Mouse (Mus musculus) right cerebral cortex, postnatal 25 days (tissue): ENCODE results near the gene Stk4.

ENCODE experiments used
- DNase-seq: peaks from one replicate; pipeline ENCODE4 v3.0.0; 2022

The Stk4 gene

DNA sequence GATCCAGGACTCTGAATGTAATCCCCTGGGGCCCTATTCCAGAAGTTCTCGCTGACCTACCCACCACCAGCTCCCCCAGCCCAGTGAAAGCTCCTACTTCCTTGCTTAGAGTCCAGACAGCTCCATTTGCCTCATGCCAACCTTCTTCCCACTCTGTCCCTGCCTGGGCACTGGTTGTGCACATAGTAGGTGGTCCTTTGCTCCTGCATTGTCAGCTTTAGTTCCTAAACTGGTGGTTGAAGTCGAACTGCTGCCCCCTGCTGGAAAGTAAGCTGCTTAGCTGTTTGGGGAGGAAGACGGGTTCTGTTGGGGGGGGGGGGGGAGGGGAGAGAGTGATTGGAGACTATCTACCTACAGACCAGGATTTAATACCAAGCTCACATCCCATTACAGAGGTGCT lies 110.0 kb downstream of the Stk4 start:
- no peak for DNase-seq

DNA sequence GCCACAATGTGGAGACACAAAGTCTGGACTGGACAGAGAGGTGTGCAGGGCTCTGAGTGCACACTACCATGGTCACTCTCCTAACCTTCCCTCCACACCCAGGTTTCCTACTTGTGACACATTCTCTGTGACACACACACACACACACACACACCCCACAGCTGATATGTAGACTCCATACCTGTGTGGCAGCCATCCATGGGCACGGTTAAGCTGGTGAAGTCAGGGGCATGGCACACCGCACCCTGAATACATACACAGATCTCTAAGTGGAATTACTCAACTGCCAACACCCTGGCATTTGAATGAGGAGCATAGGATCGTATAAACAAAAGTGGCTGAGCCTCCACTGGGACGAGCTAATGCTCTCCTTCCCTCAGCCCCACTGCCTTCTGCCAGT lies 110.6 kb downstream of the Stk4 start:
- no peak for DNase-seq

DNA sequence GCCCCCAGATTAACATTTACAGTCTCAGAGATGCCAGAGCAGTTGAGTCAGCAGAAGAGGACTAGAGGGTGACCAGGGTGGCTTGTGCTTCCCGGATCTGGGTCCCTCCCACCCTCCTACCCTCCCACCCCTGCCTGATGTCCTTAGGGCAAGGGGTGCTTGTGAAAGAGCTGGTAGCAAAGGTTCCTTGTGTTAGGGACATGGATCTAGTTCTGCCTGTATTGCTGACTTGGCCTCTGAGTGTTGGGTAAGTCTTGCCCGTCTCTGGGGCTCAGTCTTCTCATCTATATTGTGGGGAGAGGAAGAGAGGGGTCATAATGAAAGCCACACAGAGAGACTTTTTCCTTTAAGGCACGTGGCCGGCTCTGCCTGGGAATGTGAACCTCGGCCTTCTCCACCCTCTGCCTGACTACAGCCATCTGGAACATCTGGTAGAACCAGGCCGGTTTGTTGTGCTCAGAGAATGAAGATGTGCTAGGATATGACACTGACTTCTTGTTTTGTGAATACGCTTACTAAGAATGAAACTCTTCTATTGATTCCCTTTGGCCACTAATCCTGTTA lies 112.7 kb downstream of the Stk4 start, which contains the start of gene Wfdc5:
Gene Wfdc5, minus strand, starts transcription at position 51 of the 564 bp plus-strand sequence.
- no peak for DNase-seq

DNA sequence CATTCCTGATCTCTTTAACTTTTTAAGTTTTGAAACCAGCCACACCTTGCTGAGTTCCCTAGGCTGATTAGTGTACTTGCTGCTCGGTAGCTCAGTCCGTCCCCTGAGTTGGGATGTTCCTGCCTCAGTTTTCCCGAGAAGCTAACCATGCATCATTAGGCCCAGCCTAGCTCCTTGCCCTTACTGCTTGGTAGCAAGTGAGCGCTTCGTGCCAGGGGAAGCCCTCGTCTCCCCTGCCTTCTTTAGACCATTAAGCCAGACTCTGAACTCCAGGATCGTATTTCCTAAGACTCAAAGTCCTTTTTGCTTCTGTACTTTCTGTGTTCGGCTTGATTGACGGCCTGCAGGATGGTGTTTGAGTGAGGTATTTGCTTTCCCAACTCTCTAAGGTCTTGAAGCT lies 113.2 kb downstream of the Stk4 start:
- DNase-seq, result no peak

DNA sequence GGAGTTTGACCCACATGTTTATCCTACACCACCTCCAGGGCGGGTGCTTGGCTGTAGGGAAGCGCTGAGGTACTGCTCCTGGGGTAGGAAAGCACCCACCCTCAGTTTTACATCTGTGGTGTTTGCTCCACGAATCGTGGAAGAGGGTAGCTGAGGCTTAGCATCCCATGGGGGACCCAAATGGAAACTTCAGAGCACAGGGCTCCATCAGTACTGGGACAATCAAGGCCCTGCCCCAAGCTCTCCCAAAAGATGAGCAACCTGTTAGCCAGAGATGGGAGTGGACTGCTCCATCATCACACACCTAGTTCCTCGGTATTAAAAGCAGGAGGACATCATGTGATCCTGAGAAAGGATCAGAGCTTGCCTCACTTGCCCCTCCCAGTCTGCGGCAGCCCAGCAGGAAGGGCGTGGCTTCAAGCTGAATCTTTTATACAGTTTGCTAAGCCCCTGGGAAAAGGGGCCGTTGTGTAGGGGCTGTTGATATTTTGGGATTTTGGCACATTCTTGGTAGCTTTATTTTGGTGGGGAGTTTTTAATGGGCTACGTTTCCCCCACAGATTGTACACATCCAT lies 114.1 kb downstream of the Stk4 start:
- no peak for DNase-seq

DNA sequence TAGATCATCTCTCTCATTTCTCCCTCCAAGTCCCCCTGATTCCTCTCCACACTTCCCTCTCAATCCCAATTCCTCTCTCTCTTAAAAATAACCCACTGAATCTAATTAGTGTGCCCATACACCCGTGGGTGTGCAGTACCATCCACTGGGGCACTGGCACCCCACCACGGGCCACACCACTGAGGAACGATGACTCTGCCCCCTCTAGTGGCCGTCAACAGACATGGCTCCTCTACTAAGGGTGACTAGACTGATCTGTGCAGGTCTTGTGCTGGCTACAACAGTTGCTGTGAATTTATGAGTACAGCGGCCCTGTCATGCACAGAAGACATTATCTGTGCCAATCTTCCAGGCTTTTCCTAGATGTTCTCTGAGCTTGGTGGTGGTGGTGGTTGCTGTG lies 118.6 kb downstream of the Stk4 start:
- no peak for DNase-seq

DNA sequence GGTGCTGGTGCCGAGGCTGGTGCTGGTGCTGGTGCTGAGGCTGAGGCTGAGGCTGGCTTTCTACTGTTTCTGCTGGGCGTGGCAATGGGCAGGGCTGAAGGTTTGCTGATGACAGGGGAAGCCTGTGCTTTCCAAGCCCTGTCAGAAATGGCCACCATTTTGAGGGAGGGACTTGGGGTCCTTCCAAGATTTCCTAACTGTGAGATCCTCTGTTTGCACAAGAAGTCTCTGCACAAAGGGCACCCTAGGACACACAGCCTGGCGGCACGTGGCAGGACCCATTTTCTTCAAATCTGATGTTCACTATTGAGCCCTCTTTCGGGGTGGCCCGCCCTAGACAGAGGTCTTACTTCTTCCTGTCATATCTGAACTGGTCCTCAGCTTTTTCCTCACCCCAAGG lies 120.5 kb downstream of the Stk4 start, which contains the start of gene Wfdc12:
Gene Wfdc12, minus strand, starts transcription at position 33 of the 400 bp plus-strand sequence.
- no peak for DNase-seq

DNA sequence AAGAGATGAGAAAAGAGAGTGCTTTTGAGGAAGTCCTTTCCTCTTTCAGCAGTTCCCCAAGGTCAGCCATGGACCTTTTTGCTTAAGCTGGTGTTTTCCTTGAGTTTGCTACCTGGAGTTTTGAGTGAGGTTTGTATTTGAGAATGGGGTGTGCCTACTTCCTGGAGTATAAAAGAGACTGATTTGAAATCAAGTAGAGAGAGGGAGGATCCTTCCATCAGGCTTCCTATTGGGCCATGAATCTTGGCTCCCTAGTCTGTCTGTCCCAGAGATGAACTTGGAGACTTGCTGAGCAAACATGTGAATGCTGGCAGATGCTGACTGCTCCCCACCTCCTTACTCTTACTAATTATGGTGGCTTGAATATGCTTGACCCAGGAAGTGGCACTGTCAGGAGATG lies 122.2 kb downstream of the Stk4 start:
- no peak for DNase-seq

DNA sequence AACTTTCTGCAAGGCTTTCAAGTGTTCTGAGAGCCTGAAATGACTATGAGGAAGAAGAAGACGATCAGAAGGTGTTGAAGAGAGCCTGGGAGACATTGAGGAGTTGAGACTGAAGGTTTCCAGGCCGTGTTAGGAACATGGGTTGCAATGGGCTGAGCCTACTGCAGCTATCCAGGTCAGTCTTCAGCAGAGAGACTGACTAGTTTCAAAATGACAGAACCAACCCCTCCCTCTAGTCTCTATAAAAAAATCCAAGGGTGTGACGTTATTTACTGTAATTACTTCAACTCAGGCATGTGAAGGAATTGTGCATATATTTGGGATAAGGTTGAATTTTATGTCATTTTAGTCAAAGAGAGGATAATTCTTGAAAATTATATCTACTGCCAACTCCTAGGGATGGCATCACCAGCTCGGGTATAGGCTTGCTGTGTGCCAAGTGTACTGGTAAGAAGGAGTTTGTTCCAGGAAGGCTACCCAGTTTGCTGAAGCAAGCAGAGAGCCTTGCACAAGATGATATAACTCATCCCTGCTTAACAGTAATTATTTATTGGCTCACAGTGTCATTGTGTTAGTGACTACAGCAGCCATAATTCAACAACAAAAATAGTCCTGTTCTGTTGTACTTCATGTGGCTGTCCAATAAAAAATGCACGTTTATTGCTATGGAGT lies 125.0 kb downstream of the Stk4 start:
- no peak for DNase-seq

DNA sequence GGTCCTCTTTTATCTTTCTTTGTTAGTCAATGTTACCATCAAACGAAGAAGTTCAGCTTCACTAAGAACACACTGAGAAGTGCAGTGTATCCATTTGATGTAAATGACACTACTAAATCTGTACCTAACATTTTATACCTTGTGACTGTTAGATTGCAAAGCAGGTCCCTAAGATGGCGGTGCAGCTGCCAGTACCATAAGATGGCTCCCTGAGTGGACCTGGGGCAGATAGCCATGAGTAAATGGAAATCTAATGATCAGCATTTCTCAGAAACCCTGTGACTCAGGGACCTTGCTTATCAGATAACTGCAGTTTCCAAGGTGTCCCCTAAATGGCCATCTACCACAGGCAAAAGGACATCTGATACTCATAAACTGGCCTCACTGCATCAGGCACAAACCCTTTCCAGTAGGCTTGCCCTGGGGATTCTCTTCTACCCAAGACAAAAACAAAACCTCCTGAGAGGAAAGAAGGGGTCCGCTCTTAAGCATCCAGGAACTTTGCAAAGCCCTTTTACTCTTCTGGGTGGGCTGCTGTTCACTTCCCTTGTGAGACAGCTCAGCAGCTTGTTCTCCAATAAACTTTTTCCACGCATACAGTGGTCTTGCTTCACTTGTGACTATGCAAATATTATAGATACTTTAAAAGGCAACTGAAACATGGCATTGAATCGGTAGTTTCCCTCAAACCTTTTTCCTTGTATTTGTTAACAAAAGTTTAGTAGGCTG lies 126.0 kb downstream of the Stk4 start:
- no peak for DNase-seq

DNA sequence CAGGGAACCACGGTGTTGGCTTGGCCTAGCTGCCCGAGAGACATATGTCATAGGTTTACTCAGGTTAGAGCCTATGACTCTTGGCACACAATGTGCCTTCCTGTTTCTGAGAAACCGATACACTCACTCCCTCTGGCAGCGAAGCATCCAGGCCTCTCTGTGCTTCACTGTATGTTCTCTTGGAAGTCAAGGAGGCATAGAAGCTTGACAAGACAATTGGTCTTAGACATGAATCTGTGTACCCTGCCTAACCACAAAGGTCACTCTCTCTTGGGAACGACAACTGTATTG lies 126.5 kb downstream of the Stk4 start:
- no peak for DNase-seq

DNA sequence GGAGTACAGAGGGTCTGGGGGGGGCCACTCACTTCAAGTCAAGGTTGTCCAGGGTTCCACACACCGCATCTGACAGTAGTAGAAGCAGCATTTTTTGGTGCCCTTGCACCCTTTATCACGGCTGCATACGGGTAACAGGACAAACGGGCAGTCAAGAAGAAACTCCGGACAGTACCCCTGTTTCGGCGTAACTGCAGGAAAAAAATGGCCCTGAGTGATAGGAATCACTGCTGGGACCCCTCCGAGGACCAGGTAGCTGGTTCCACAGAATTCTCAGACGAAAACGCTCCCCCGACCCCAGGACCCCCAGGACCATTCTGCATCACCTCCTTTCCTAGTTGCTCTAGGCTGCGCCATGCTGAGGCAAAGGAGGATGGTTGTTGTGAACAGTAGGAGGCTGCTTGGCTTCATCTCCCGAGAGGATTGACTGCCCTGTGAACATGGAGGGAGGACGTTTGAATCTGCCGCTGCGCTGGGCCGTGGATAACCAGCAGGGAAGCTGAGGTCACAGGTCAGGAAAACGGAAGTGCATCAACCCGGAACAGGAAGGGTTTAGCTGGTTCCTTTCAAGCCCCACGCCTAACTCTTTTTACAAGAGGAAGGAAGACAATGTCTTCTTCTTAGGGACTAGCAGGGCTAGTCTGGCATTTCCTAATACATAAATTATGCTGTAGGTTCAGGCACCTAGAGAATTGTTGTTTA lies 129.7 kb downstream of the Stk4 start, which contains the start of gene Wfdc15a:
Gene Wfdc15a, minus strand, starts transcription at position 505 of the 702 bp plus-strand sequence.
- DNase-seq, result no peak
